Mouse (Mus musculus) olfactory bulb, adult 2 months (tissue): ENCODE measurements around the gene Exo5.

ENCODE experiments used
- CTCF ChIP-seq: fragments of 200-500 bp; IDR thresholded peaks from 2 replicates; pipeline ENCODE4 v1.5.1; 2012; ENCODE audit warnings: low read depth, mild to moderate bottlenecking, low read length, moderate library complexity; ENCODE audit not compliant: insufficient read depth
- POLR2A ChIP-seq: fragments of 200-500 bp; IDR thresholded peaks from 2 replicates; pipeline ENCODE4 v1.6.1; 2012; ENCODE audit warnings: mild to moderate bottlenecking, low read depth, low read length, moderate library complexity; ENCODE audit not compliant: insufficient read depth

- TF ChIP-seq POLR2A (no peak), CTCF (no peak)
These were observed 32.3 kb downstream of the Exo5 start for GRCm38 (mm10) chr4:120892516-120892915.
